Mouse (Mus musculus) liver, embryonic 13.5 days (tissue): ENCODE data around the gene Nmt2. TPM values are rescaled to one million over a fixed set of nuclear protein-coding genes. Genes with fewer than 3 reads are reported as not detected.

Experiments used
- ATAC-seq: fragments of 200-750 bp; cut with Nextera tagmentation; 2 replicates; pipeline ENCODE4 v1.8.0; 2017; ENCODE audit warnings: low read depth, mild to moderate bottlenecking, moderate number of reproducible peaks, moderate library complexity
- DNase-seq: peaks from one replicate; pipeline ENCODE4 v3.0.0; 2022
- H3K27ac ChIP-seq: fragments of 300-500 bp; sonication (generic); 2 replicates; pipeline ENCODE4 v1.5.1; 2015; ENCODE audit warnings: moderate library complexity, mild to moderate bottlenecking, inconsistent platforms
- H3K27me3 ChIP-seq: fragments of 300-500 bp; sonication (generic); 2 replicates; pipeline ENCODE4 v1.6.1; 2015; ENCODE audit warnings: mild to moderate bottlenecking, inconsistent platforms
- H3K36me3 ChIP-seq: fragments of 300-500 bp; sonication (generic); 2 replicates; pipeline ENCODE4 v1.6.1; 2015; ENCODE audit warnings: mild to moderate bottlenecking, inconsistent platforms
- H3K4me1 ChIP-seq: fragments of 300-500 bp; sonication (generic); replicated peaks from 2 replicates; pipeline ENCODE4 v1.6.1; 2015; ENCODE audit warnings: inconsistent platforms
- H3K4me2 ChIP-seq: fragments of 300-500 bp; sonication (generic); 2 replicates; pipeline ENCODE4 v1.6.1; 2015; ENCODE audit warnings: inconsistent platforms, mild to moderate bottlenecking, moderate library complexity
- H3K4me3 ChIP-seq: fragments of 300-500 bp; sonication (generic); replicated peaks from 2 replicates; pipeline ENCODE4 v1.5.1; 2015; ENCODE audit warnings: mild to moderate bottlenecking, inconsistent platforms
- H3K9ac ChIP-seq: fragments of 300-500 bp; sonication (generic); 2 replicates; pipeline ENCODE4 v1.6.1; 2015; ENCODE audit warnings: mild to moderate bottlenecking, inconsistent platforms
- H3K9me3 ChIP-seq: fragments of 300-500 bp; sonication (generic); replicated peaks from 2 replicates; pipeline ENCODE4 v1.6.1; 2016; ENCODE audit warnings: inconsistent platforms
- WGBS: fragments of 180-500 bp; shearing (Covaris S2); methylation state at CpG from one replicate; pipeline ENCODE4 v1.1.7; 2015; ENCODE audit not compliant: insufficient replicate concordance; 5-methylcytosine and 5-hydroxymethylcytosine counted together
- polyA plus RNA-seq: library from polyadenylated mRNA; unstranded; fragments of >200 nt; fragmentation: Nextera tagmentation; extraction: Ambion mirVana; gene quantifications from 2 replicates; pipeline ENCODE4 v1.2.1, GENCODE M21; 2015

Nmt2 gene
- polyA plus RNA-seq, 1 experiment from 2014 or later: 19.7 TPM

GRCm38 (mm10) chr2:3284473-3285180, 615 bp downstream of the Nmt2 start:
- Histone ChIP-seq H3K27ac (peak overlapping the region; percentile 77), H3K9me3 (no peaks in the 10 kb centered on the region), H3K9ac (peak overlapping the region; percentile 89), H3K27me3 (no peaks in the 10 kb centered on the region), H3K36me3 (no peaks in the 10 kb centered on the region), H3K4me1 (peaks cover 36% of the 10 kb centered on the region), H3K4me3 (peak overlapping the region; percentile 89), H3K4me2 (peak overlapping the region; percentile 98)
- DNase-seq (peak; percentile 35), ATAC-seq (peak; percentile 29)
- WGBS: under 1% methylated on average over 54 of the region's 60 CpGs

GRCm38 (mm10) chr2:3285181-3285530, 1.1 kb downstream of the Nmt2 start:
- DNase-seq (no peak), ATAC-seq (no peak)
- Histone ChIP-seq H3K9ac (peak overlapping the region; percentile 89), H3K27me3 (no peaks in the 10 kb centered on the region), H3K27ac (peak overlapping the region; percentile 77; the same call in 1 of the 2 replicates), H3K9me3 (no peaks in the 10 kb centered on the region), H3K4me2 (peak overlapping the region; percentile 98), H3K4me3 (peak overlapping the region; percentile 89), H3K4me1 (peaks cover 36% of the 10 kb centered on the region), H3K36me3 (no peaks in the 10 kb centered on the region)
- WGBS: 3% methylated on average over 6 of the region's 6 CpGs

GRCm38 (mm10) chr2:3285709-3286108, 1.7 kb downstream of the Nmt2 start:
- DNase-seq: no peak
- H3K27ac ChIP-seq: no peak overlapping the region
- WGBS: 15% methylated on average over 3 of the region's 3 CpGs
- H3K4me2 ChIP-seq: peak overlapping the region; percentile 98
- no peak for ATAC-seq
- no peaks in the 10 kb centered on the region for H3K36me3 ChIP-seq
- H3K4me1 ChIP-seq: peaks cover 36% of the 10 kb centered on the region
- no peaks in the 10 kb centered on the region for H3K9me3 ChIP-seq
- H3K4me3 ChIP-seq: peak overlapping the region; percentile 89
- no peaks in the 10 kb centered on the region for H3K27me3 ChIP-seq
- H3K9ac ChIP-seq: peak overlapping the region; percentile 89

- Histone ChIP-seq H3K36me3 (no peaks in the 10 kb centered on the region), H3K27ac (no peak overlapping the region), H3K4me3 (no peak overlapping the region), H3K27me3 (no peaks in the 10 kb centered on the region), H3K9ac (no peak overlapping the region), H3K4me2 (peak overlapping the region; percentile 98; the same call in 1 of the 2 replicates), H3K9me3 (no peaks in the 10 kb centered on the region), H3K4me1 (peaks cover 36% of the 10 kb centered on the region)
- no peak for DNase-seq
- no peak for ATAC-seq
- 61% methylated on average over 2 of the region's 2 CpGs for WGBS
Measured at GRCm38 (mm10) chr2:3286243-3286642, 2.2 kb downstream of the Nmt2 start.

- DNase-seq: no peak
- peaks cover 17% of the 10 kb centered on the region for H3K4me1 ChIP-seq
- no peaks in the 10 kb centered on the region for H3K27me3 ChIP-seq
- ATAC-seq: no peak
- WGBS: 65% methylated on average over 1 of the region's 1 CpGs
- H3K4me2 ChIP-seq: no peak overlapping the region
- no peaks in the 10 kb centered on the region for H3K9me3 ChIP-seq
- no peaks in the 10 kb centered on the region for H3K36me3 ChIP-seq
- H3K4me3 ChIP-seq: no peak overlapping the region
- no peak overlapping the region for H3K27ac ChIP-seq
- no peak overlapping the region for H3K9ac ChIP-seq
Measured at GRCm38 (mm10) chr2:3289581-3289980, 5.6 kb downstream of the Nmt2 start.

GRCm38 (mm10) chr2:3292170-3292569, 8.2 kb downstream of the Nmt2 start:
- Histone ChIP-seq H3K9me3 (no peaks in the 10 kb centered on the region), H3K27ac (no peak overlapping the region), H3K36me3 (no peaks in the 10 kb centered on the region), H3K4me2 (no peak overlapping the region), H3K4me3 (no peak overlapping the region), H3K9ac (no peak overlapping the region), H3K4me1 (peaks cover 7% of the 10 kb centered on the region), H3K27me3 (no peaks in the 10 kb centered on the region)
- no peak for DNase-seq
- ATAC-seq: no peak
- WGBS: 65% methylated on average over 1 of the region's 1 CpGs

GRCm38 (mm10) chr2:3295826-3296225, 11.8 kb downstream of the Nmt2 start:
- Histone ChIP-seq H3K4me1 (peaks cover 7% of the 10 kb centered on the region), H3K4me2 (no peak overlapping the region), H3K9me3 (no peaks in the 10 kb centered on the region), H3K27me3 (no peaks in the 10 kb centered on the region), H3K4me3 (no peak overlapping the region), H3K27ac (no peak overlapping the region), H3K9ac (no peak overlapping the region), H3K36me3 (no peaks in the 10 kb centered on the region)
- 76% methylated on average over 7 of the region's 7 CpGs for WGBS
- DNase-seq (no peak), ATAC-seq (no peak)

GRCm38 (mm10) chr2:3305426-3306025, 21.5 kb downstream of the Nmt2 start:
- Histone ChIP-seq H3K36me3 (peaks cover 20% of the 10 kb centered on the region), H3K9me3 (no peaks in the 10 kb centered on the region), H3K27ac (no peak overlapping the region), H3K4me1 (peaks cover 2% of the 10 kb centered on the region; the same call in 1 of the 2 replicates), H3K4me2 (no peak overlapping the region), H3K9ac (no peak overlapping the region), H3K4me3 (no peak overlapping the region), H3K27me3 (no peaks in the 10 kb centered on the region)
- ATAC-seq (no peak), DNase-seq (no peak)
- WGBS: 79% methylated on average over 3 of the region's 3 CpGs

- no peak overlapping the region for H3K9ac ChIP-seq
- WGBS: 75% methylated on average over 2 of the region's 2 CpGs
- no peak for ATAC-seq
- no peak for DNase-seq
- H3K27ac ChIP-seq: no peak overlapping the region
- no peaks in the 10 kb centered on the region for H3K9me3 ChIP-seq
- no peaks in the 10 kb centered on the region for H3K4me1 ChIP-seq
- H3K4me3 ChIP-seq: no peak overlapping the region
- peaks cover 60% of the 10 kb centered on the region for H3K36me3 ChIP-seq
- no peaks in the 10 kb centered on the region for H3K27me3 ChIP-seq
- H3K4me2 ChIP-seq: no peak overlapping the region
Measured at GRCm38 (mm10) chr2:3323132-3323531, 39.1 kb downstream of the Nmt2 start.

- Histone ChIP-seq H3K27ac (no peak overlapping the region), H3K9ac (no peak overlapping the region), H3K36me3 (peaks cover 66% of the 10 kb centered on the region), H3K4me2 (no peak overlapping the region), H3K4me3 (no peak overlapping the region), H3K27me3 (no peaks in the 10 kb centered on the region), H3K9me3 (no peaks in the 10 kb centered on the region), H3K4me1 (no peaks in the 10 kb centered on the region)
- DNase-seq (no peak), ATAC-seq (no peak)
- WGBS: 87% methylated on average over 7 of the region's 7 CpGs
Measured at GRCm38 (mm10) chr2:3324381-3325130, 40.5 kb downstream of the Nmt2 start.

- H3K4me2 ChIP-seq: no peak overlapping the region
- H3K9me3 ChIP-seq: no peaks in the 10 kb centered on the region
- H3K4me1 ChIP-seq: peaks cover 17% of the 10 kb centered on the region
- 84% methylated on average over 1 of the region's 1 CpGs for WGBS
- DNase-seq (no peak), ATAC-seq (no peak)
- H3K27me3 ChIP-seq: no peaks in the 10 kb centered on the region
- no peak overlapping the region for H3K4me3 ChIP-seq
- H3K36me3 ChIP-seq: peaks cover 64% of the 10 kb centered on the region
- H3K9ac ChIP-seq: no peak overlapping the region
- H3K27ac ChIP-seq: no peak overlapping the region
Measured at GRCm38 (mm10) chr2:3326547-3326946, 42.5 kb downstream of the Nmt2 start.
